Mouse (Mus musculus) intestine, embryonic 15.5 days (tissue): ENCODE measurements at regions not wholly inside any gene's neighbourhood (a gene's known extent, or its start where the extent isn't known, plus 50 kb on each side); places are given as distances from the start of the nearest gene placed in this dataset.

Source experiments
- ATAC-seq: fragments of 200-750 bp; cut with Nextera tagmentation; 2 replicates; pipeline ENCODE4 v1.8.0; 2017; ENCODE audit warnings: moderate TSS enrichment, moderate library complexity
- H3K27ac ChIP-seq: fragments of 300-500 bp; sonication (generic); 2 replicates; pipeline ENCODE4 v1.5.1; 2015; ENCODE audit warnings: mild to moderate bottlenecking, inconsistent platforms
- H3K27me3 ChIP-seq: fragments of 300-500 bp; sonication (generic); replicated peaks from 2 replicates; pipeline ENCODE4 v1.6.1; 2015; ENCODE audit warnings: inconsistent platforms
- H3K36me3 ChIP-seq: fragments of 300-500 bp; sonication (generic); 2 replicates; pipeline ENCODE4 v1.6.1; 2015; ENCODE audit warnings: inconsistent platforms
- H3K4me1 ChIP-seq: fragments of 300-500 bp; sonication (generic); replicated peaks from 2 replicates; pipeline ENCODE4 v1.6.1; 2015; ENCODE audit warnings: inconsistent platforms
- H3K4me2 ChIP-seq: fragments of 300-500 bp; sonication (generic); replicated peaks from 2 replicates; pipeline ENCODE4 v1.6.1; 2015; ENCODE audit warnings: mild to moderate bottlenecking, inconsistent platforms
- H3K4me3 ChIP-seq: fragments of 300-500 bp; sonication (generic); replicated peaks from 2 replicates; pipeline ENCODE4 v1.5.1; 2015; ENCODE audit warnings: inconsistent platforms
- H3K9ac ChIP-seq: fragments of 300-500 bp; sonication (generic); 2 replicates; pipeline ENCODE4 v1.6.1; 2015; ENCODE audit warnings: inconsistent platforms
- H3K9me3 ChIP-seq: fragments of 300-500 bp; sonication (generic); 2 replicates; pipeline ENCODE4 v1.6.1; 2016; ENCODE audit warnings: inconsistent platforms
- WGBS: fragments of 180-500 bp; shearing (Covaris S2); methylation state at CpG from one replicate; pipeline ENCODE4 v1.1.7; 2015; 5-methylcytosine and 5-hydroxymethylcytosine counted together

DNA sequence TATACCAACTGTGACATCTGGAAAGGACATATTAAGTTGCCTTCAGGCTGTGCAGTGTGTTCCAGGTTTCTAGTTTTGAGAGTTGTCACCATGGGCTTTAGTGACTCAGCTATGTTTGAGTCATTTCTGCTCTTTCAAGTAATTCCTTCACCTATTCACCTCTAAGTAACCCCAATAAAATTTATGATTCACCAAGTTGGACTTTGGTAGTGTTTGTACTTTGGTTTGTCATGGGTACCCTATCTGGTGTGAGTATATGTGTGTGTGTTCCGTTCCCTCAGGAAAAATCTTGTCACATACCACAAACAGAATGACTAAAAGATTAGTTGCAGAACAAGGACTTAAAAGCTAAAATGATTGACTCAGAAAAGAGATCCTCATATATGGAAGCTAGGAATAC, 76.8 kb upstream of the Crbn start:
- peak; percentile 88 for ATAC-seq
- WGBS = 58% methylated on average over 1 of the region's 1 CpGs

DNA sequence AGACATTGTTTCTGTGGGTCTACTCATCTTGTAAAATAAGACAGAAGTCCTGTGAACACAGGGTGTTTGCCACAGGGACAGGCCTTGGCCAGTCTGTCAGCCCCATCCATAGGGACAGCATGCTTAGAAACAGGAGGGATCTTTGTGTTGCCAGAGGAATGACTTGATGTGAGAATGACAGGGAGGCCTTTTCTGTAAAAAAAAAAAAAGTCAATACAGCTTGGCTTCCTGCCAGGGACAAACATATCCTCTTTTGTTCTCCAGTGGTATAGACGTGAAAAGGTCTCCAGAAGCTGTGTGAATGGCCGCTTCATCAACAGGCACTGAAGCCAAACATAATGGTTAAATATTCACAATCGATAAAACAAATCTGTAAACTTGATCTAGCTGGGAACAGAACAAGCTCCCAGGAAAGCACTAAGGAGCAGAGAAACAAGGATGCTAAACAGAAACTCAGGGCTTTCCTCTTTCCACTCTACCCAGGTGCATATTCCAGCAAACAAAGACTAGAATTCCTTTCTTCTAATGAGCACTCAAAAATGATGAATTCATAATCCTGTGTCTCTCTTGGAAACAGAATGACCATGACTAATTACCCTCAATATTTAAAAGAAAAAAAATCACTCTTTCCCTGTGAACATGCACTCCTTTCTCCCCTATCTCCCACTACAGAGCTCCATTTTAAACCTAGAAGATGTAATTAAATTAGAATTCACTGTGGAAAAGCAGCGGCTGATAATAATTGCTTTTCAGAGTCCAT, 92.2 kb upstream of the Crbn start:
- no peak overlapping the region for H3K9ac ChIP-seq
- no peaks in the 10 kb centered on the region for H3K36me3 ChIP-seq
- H3K4me2 ChIP-seq = no peak overlapping the region
- no peak for ATAC-seq
- WGBS = 67% methylated on average over 4 of the region's 4 CpGs
- no peak overlapping the region for H3K27ac ChIP-seq
- H3K4me3 ChIP-seq = no peak overlapping the region
- H3K27me3 ChIP-seq = no peaks in the 10 kb centered on the region
- H3K4me1 ChIP-seq = no peaks in the 10 kb centered on the region
- H3K9me3 ChIP-seq = no peaks in the 10 kb centered on the region

More for the DNA sequence above, 76.8 kb upstream of the Crbn start:
- Histone ChIP-seq H3K27ac (no peak overlapping the region), H3K27me3 (no peaks in the 10 kb centered on the region), H3K36me3 (no peaks in the 10 kb centered on the region), H3K4me3 (no peak overlapping the region), H3K4me1 (no peaks in the 10 kb centered on the region), H3K9me3 (no peaks in the 10 kb centered on the region), H3K9ac (no peak overlapping the region), H3K4me2 (no peak overlapping the region)

- Histone ChIP-seq H3K4me3 (no peak overlapping the region), H3K36me3 (no peaks in the 10 kb centered on the region), H3K9ac (no peak overlapping the region), H3K27ac (no peak overlapping the region), H3K4me2 (no peak overlapping the region), H3K9me3 (no peaks in the 10 kb centered on the region), H3K27me3 (no peaks in the 10 kb centered on the region), H3K4me1 (no peaks in the 10 kb centered on the region)
- ATAC-seq = no peak
- WGBS = 53% methylated on average over 2 of the region's 2 CpGs
Measured at GRCm38 (mm10) chr6:106892639-106892934, 92.7 kb upstream of the Crbn start.

DNA sequence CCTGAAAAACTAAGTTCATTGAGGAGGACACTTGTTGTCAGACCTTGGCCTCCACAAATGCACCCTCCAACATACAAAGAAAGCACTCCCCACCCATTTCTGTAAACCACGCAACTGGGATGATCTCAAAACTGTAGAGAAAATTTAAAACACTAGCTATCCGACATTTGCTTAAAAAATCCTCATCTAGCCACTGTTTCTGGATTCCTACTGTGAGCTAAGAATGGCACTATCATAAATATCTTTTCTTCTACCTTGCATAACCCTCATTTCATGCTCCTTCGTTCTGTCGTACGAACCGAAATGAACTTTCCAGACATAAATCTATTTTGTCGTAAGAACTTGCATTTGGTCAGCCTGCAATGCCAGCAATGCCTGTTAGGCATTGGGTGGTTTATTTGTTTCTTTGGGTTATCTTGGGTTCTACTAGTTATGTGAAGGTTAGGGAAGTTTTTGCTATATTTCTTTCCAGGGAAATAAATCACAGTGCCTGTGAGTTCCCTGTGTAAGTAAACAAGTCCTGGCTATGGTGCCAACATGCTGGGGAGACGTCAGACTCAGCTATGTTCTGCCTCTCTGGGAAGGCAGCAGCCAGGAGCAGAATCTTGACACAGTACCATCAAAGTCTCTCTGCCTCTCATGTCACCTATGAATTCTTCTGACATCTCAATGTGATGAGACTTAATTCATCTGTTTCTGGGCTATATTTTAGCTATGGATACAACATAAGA, 104.2 kb upstream of the Crbn start:
- no peaks in the 10 kb centered on the region for H3K9me3 ChIP-seq

GRCm38 (mm10) chr6:106915121-106915520, 115.2 kb upstream of the Crbn start:
- Histone ChIP-seq H3K9me3 (no peaks in the 10 kb centered on the region), H3K36me3 (no peaks in the 10 kb centered on the region), H3K4me1 (no peaks in the 10 kb centered on the region), H3K9ac (no peak overlapping the region), H3K4me2 (no peak overlapping the region), H3K4me3 (no peak overlapping the region), H3K27ac (no peak overlapping the region), H3K27me3 (no peaks in the 10 kb centered on the region)
- no peak for ATAC-seq
- 79% methylated on average over 2 of the region's 2 CpGs for WGBS

More for the DNA sequence above, 104.2 kb upstream of the Crbn start:
- H3K4me2 ChIP-seq = no peak overlapping the region
- no peaks in the 10 kb centered on the region for H3K36me3 ChIP-seq
- H3K27me3 ChIP-seq = no peaks in the 10 kb centered on the region
- no peak overlapping the region for H3K9ac ChIP-seq
- H3K4me3 ChIP-seq = no peak overlapping the region
- H3K4me1 ChIP-seq = no peaks in the 10 kb centered on the region
- H3K27ac ChIP-seq = no peak overlapping the region
- ATAC-seq = no peak
- WGBS = 80% methylated on average over 8 of the region's 8 CpGs

- no peak for ATAC-seq
- Histone ChIP-seq H3K36me3 (no peaks in the 10 kb centered on the region), H3K4me3 (no peak overlapping the region), H3K27ac (no peak overlapping the region), H3K9ac (no peak overlapping the region), H3K4me2 (no peak overlapping the region), H3K4me1 (no peaks in the 10 kb centered on the region), H3K9me3 (no peaks in the 10 kb centered on the region), H3K27me3 (no peaks in the 10 kb centered on the region)
- WGBS = 97% methylated on average over 3 of the region's 3 CpGs
Measured at GRCm38 (mm10) chr6:106916683-106917289, 116.9 kb upstream of the Crbn start.

DNA sequence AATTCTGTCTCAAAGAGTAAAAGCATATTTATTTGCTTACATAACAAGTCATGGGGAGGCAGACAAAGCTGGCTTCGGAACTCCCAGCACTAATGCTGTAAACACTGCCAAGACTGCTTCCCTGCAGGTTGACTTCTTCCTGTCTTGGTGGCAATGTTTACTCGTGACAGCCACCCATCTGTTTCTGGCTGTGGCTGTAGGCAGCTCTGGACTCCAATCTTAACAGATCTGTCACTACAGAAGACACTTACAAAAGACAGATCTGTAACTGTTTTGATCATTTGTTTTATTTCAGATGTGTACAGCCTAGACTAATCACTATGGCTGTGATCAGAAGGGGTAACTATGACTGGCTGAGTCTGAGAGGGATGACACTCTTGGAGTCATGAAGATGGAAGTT, 121.1 kb upstream of the Crbn start:
- H3K9ac ChIP-seq = no peak overlapping the region
- H3K4me2 ChIP-seq = no peak overlapping the region
- H3K36me3 ChIP-seq = no peaks in the 10 kb centered on the region
- H3K27ac ChIP-seq = no peak overlapping the region
- H3K4me3 ChIP-seq = no peak overlapping the region
- no peaks in the 10 kb centered on the region for H3K4me1 ChIP-seq
- WGBS = 29% methylated on average over 2 of the region's 2 CpGs
- H3K27me3 ChIP-seq = no peaks in the 10 kb centered on the region
- H3K9me3 ChIP-seq = no peaks in the 10 kb centered on the region
- ATAC-seq = no peak

- H3K36me3 ChIP-seq = no peaks in the 10 kb centered on the region
- no peaks in the 10 kb centered on the region for H3K9me3 ChIP-seq
- H3K4me1 ChIP-seq = no peaks in the 10 kb centered on the region
- H3K27ac ChIP-seq = no peak overlapping the region
- no peak for ATAC-seq
- H3K4me2 ChIP-seq = no peak overlapping the region
- H3K9ac ChIP-seq = no peak overlapping the region
- no peaks in the 10 kb centered on the region for H3K27me3 ChIP-seq
- no peak overlapping the region for H3K4me3 ChIP-seq
- WGBS = 82% methylated on average over 2 of the region's 2 CpGs
Measured at GRCm38 (mm10) chr6:106925486-106925885, 125.6 kb upstream of the Crbn start.

DNA sequence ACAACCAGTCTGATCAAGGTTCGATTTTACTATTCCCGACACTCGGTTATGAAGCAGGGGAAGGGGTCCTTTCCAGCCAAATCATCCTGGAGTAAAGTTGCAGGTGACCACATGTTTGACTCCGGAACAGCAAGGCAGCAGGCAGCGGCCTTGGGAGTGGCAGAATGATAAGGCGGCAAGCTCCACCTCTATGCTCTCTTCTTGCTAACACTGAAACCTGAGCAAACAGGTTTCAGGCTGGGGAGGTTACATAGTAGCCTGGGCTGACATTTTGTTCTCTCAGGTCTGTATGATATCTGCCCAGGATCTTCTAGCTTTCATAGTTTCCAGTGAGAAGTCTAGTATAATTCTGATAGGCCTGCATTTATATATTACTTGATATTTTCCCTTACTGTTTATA, 133.7 kb upstream of the Crbn start:
- H3K4me3 ChIP-seq = no peak overlapping the region
- H3K4me1 ChIP-seq = no peaks in the 10 kb centered on the region
- no peaks in the 10 kb centered on the region for H3K27me3 ChIP-seq
- no peaks in the 10 kb centered on the region for H3K36me3 ChIP-seq
- H3K27ac ChIP-seq = no peak overlapping the region
- H3K9ac ChIP-seq = no peak overlapping the region
- H3K4me2 ChIP-seq = no peak overlapping the region
- H3K9me3 ChIP-seq = no peaks in the 10 kb centered on the region
- WGBS = 68% methylated on average over 6 of the region's 6 CpGs
- peak; percentile 88 for ATAC-seq

DNA sequence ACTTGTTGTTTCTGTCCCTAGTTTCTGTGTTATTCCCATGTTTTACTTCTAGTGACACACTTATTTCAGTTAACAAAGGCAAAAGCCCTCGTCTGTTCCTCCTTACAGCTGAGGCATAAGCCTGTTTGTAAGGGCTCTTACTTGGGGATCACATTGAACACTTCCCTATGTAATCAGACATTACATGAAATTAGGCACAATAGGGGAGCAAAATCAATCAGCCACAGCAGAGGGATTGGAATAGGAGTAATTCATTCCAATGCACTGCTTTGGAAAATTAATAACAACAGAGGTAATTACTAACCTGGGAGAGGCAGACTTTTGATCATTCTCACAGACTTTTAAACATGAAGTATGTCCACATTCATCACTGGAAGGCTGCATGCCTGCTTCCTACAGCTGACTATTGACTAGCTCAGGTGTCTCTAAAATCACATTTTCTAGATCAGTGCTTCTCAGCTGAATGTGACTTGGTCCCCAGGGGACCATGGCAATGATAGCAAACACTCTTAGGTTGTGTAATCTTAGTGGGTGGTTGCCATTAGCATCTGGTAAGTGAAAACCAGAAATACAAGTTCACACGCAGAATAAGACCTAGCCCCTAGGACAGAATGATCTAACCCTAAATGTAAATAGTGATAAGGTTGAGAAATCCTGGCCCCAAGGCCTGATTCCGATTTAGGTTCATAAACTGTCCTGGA, 146.5 kb upstream of the Crbn start:
- Histone ChIP-seq H3K27me3 (no peaks in the 10 kb centered on the region), H3K27ac (no peak overlapping the region), H3K9ac (no peak overlapping the region), H3K36me3 (no peaks in the 10 kb centered on the region), H3K4me1 (no peaks in the 10 kb centered on the region), H3K4me3 (no peak overlapping the region), H3K9me3 (no peaks in the 10 kb centered on the region), H3K4me2 (no peak overlapping the region)
- peak; percentile 84 for ATAC-seq
- WGBS = 50% methylated on average over 3 of the region's 3 CpGs

- Histone ChIP-seq H3K9ac (no peak overlapping the region), H3K27me3 (no peaks in the 10 kb centered on the region), H3K36me3 (no peaks in the 10 kb centered on the region), H3K4me1 (no peaks in the 10 kb centered on the region), H3K4me3 (no peak overlapping the region), H3K4me2 (no peak overlapping the region), H3K27ac (no peak overlapping the region), H3K9me3 (no peaks in the 10 kb centered on the region)
- WGBS = 65% methylated on average over 4 of the region's 4 CpGs
- no peak for ATAC-seq
Measured at GRCm38 (mm10) chr6:106950909-106951308, 151.0 kb upstream of the Crbn start.

DNA sequence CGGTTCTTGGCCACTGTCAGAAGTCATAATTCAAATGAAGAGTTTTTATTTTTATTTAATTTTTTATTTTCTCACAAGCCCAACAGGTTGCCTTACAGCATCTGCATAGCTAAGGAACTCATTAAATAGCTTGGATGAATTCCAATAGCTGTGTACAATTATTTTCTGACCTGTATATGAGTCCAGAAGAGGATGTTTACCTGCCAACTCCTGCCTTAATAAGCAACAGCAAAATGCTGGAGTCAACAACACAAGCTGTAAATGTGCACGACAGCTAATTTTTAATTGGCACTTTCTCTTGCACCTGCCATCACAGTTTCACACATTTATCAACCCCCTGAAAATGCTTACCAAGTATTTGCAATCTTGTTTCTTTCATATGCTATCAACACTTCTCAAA, 161.4 kb upstream of the Crbn start:
- H3K36me3 ChIP-seq = no peaks in the 10 kb centered on the region
- no peaks in the 10 kb centered on the region for H3K27me3 ChIP-seq
- H3K4me2 ChIP-seq = no peak overlapping the region
- H3K9ac ChIP-seq = no peak overlapping the region
- H3K4me3 ChIP-seq = no peak overlapping the region
- H3K27ac ChIP-seq = no peak overlapping the region
- ATAC-seq = no peak
- no peaks in the 10 kb centered on the region for H3K9me3 ChIP-seq
- WGBS = 77% methylated on average over 2 of the region's 2 CpGs
- H3K4me1 ChIP-seq = no peaks in the 10 kb centered on the region
